Mouse (Mus musculus) frontal cortex, postnatal 10 days (tissue): ENCODE measurements around the gene Lce1a2.
"Not testable (repeated sequence)": the region's sequence is repeated elsewhere in the genome, so short reads cannot be mapped to it uniquely, and the experiment has no call there.

Experiments
- DNase-seq, 2 experiments: peaks; one replicate each; pipeline ENCODE4 v3.0.0; 2022; ENCODE audit warnings: low spot score in 2 of 2, mixed read lengths in 1 of 2

Gene Lce1a2

DNA sequence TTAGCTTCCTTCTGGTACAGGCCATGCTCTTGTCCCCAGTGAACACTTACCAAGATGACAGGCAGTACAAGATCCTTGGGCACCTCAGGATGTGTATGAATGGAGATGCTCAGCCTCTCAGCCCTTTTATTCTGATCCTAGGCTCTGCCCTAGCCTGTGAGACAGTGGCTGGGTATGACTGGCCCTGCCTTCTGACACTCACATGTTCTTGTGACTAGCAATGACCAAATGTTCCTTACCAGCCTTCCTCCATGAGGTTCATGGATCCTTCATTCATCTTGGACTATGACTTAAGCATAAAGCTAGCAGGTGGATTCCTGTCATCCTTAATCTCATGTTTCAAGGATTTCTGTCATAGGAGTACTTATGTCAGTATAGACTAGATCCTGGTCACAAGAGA lies at the start of gene Lce1a2:
TSS of gene Lce1a2 (minus strand) at position 101 of the 400 bp plus-strand sequence.
- no peak for DNase-seq

DNA sequence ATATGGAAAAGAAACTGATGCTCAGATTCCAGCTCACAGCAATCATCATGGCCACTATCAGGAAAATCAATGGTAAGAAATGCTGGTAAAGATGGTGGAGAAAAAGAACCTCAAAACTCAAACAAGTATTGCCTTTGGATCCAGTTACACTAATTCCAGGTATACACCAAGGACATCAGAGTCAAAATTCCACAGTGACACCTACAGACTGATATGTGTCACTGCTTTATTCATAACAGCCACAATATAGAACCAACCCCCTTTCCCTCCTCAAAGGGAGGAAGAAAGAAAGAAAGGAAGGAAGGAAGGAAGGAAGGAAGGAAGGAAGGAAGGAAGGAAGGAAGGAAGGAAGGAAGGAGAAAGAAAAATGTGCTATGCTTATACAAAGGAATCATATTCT lies 45.0 kb upstream of the Lce1a2 start:
- DNase-seq, result no peak

DNA sequence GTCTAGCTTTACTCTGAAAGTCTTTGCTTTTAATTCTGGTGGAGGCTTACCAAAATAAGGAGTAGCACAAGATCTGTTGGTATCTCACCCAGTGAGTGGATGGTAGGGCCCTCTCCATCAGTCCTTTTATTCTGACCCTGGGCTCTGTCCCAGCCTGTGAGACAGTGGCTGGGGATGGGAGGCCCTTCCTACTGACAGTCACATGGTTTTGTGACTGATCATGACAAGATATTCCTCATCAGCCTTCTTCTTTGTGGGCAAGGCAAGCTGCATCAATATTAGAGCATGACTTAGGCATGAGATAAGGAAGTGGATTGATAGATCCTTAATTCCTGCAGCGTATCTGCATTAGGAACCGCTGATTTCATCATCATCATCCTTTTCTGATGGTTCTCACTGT lies 38.9 kb upstream of the Lce1a2 start, which contains the start of gene Lce1e:
TSS of gene Lce1e (minus strand) at position 101 of the 400 bp plus-strand sequence.
- DNase-seq, result no peak

DNA sequence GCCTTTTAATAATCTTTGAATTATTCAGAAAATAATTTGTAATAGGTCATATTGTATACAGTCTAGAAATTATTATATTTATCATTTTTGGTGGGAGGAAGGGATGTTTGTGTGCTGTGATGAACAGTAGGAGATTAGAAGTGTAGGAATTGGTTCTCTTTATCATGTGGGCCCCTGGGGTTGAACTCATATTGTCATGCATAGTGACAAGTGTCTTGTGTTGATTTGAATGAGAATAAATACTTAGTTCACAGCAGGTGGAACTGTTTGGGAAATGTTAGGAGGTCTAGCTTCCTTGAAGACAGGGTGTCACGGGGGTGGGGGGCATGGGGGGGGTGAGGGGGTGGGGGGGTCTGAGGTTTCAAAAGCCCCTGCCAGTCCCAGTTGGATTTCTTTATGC lies 24.5 kb upstream of the Lce1a2 start:
- no peak for DNase-seq

DNA sequence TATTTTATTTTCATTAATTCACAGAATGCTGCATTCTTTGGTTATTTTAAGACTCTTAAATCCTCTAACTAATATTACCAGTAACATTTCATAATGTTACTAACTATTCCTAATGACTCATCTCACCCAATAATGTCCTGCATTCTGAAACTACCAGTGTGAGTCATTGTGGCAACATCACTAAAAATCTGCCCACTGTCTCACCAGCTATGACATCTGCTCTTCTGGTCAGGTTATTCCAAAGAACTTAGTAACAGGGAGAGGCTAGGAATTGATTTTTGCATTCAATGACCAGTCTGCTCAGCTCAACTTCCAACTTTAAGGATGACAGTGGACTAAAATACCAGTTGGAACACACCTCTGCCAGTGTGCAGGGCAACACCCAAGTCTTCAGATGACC lies 21.6 kb upstream of the Lce1a2 start:
- no peak for DNase-seq

DNA sequence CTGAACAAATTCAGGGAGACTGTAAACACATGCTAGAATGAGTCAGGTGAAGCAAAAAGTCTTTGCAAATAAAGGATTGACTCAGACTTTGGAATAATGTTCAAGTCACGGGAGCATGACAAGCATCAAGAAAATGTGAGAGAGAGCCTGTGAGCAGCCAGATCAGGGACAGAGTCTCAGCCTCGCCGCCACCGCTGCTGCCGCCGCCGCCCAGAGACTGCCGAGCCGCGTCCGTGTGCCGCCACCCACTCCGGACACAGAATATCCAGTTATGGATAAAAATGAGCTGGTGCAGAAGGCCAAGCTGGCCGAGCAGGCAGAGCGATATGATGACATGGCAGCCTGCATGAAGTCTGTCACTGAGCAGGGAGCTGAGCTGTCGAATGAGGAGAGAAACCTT lies 19.0 kb upstream of the Lce1a2 start:
- not testable (repeated sequence) for DNase-seq

DNA sequence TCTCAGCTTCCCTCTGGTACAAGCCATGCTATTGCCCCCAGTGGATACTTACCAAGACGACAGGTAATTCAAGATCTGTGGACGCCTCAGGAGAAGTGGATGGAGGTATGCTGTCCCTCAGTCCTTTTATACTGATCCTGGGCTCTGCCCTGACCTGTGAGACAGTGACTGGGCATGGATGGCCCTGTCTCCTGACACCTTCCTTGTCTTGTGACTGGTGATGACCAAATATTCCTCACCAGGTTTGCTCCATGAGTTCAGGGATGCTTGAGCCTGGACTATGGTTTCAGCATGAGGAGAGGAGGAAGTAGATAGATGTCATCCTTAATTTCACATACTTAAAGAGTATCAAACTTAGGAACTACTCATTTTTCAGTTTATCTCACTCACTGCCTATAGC lies 17.0 kb upstream of the Lce1a2 start, which contains the start of gene Lce1d:
TSS of gene Lce1d (minus strand) at position 101 of the 400 bp plus-strand sequence.
- DNase-seq, result no peak

DNA sequence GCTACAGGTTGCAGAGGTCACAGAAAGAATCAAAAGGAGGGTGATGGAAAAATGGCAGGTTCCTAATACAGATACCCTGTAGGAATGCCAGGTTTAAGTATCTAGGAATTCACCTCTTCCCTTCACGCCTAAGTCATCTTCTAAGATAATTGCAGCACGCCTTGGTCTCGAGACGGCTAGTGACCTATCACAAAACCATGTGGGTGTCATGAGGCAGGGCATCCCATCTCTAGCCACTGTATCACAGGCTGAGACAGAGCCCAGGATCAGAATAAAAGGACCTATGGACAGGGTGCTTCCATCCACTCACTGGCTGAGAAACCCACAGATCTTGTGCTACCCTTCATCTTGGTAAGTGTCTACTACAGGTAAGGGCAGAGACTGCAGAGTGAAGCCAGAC lies 8.8 kb upstream of the Lce1a2 start, which contains the start of gene Lce1c:
TSS of gene Lce1c (plus strand) at position 301 of the 400 bp plus-strand sequence.
- no peak for DNase-seq

DNA sequence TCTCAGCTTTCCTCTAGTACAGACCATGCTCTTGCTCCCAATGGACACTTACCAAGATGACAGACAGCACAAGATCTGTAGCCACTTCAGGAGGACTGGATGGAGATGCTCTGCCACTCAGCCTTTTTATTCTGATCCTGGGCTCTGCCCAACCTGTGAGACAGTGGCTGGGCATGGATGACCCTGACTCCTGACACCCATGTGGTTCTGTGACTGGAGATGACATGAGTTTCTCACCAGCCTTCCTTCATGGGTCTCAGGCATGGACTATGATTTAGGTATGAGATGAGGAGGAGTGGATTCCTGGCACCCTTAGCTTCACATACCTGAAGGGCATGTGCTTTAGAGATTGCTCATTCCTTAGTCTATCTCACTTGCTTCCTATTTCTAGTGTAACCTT lies 13.3 kb downstream of the Lce1a2 start, which contains the start of gene Lce1b:
TSS of gene Lce1b (minus strand) at position 101 of the 400 bp plus-strand sequence.
- no peak for DNase-seq

DNA sequence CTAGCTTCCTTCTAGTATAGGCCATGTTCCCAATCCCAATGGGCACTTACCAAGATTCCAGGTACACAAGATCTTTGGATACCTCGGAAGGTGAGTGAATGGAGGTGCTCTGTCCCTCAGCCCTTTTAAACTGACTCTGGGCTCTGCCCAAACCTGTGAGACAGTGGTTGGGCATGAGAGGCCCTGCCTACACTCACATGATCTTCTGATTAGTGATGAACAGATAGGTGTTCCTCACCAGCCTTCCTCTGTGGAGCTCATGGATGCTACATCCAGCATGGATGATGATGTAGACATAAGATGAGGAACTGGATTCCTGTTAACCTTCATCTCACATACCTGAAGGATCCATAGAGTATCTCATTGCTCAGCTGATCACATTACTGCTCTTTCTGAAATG lies 21.9 kb downstream of the Lce1a2 start, which contains the start of gene Lce1a1:
TSS of gene Lce1a1 (minus strand) at position 101 of the 400 bp plus-strand sequence.
- no peak for DNase-seq

DNA sequence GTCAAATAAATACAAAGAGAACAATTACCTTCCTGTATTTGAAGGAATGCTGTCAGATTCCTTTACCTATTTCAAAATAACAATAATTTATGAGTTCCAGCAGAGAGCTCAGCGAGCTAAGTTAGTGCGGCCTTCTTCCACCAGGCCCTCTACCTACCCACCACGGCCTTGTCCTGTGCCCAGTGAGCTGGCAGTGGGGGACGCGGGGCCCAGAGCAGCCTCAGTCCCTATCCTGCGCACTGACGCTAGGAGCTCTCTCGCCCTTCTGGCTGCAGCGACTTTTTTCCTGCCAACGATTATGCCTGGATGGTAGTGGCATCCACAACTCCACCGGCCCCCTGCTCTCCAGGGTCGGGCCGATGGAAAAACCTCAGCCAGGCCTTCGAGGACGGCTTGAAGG lies 30.3 kb downstream of the Lce1a2 start:
- DNase-seq, result no peak

DNA sequence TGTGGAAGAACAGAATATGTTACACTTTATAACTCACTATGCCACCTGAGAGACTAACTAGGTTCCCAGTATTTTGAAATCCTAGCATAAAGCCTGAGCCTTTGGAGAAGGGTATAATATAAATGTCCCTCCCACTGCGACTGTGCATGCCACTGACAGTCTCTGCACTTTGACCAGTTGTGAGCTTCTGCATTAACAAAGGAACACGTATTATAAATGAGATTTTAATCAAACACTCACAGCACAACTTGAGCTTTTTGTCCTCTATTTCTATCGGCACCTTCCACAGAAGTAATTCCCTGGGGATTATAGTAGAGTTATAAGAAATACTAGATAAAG lies 31.5 kb downstream of the Lce1a2 start:
- DNase-seq, result no peak

DNA sequence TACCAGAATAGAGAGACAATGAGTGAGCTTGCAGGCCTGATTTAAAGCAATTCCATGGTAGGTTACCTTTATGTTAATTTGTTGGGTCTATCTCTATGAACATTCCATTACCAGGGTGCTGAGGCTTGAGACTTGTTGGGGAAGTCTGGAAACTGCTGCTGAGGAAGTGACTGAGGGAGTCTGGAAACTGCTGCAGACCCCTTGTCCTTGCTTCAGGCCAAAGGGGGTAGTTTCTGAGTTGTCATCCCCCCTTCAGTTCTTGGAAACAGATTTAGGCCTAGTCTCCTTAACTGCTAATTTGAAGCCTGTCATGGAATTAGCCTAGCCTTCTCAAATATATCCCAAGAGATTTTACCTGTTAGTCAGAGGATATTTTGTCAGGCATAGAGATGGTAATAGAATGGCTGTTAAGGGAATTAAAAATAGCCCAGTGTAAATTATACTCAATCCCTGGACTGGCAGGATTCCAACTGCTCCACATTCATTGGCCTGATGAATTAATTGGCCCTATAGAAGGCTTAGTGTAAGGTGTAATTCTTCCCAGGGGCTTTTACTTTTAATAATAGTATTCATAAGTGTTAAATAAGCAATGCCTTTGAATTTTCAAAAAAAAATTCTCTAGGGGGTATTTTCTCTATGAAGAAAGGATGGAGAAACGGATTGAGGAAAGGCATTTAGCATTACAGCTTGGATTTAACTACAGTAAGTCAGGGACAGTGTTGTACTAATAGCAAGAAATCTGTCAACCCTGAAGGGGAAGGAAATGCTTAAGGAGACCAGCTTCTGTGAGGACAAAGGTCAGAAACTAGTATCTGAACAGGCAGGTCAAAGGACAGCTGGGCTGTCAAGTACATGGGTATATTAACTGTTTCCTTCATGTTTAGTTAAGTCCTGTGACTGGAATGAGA lies 32.1 kb downstream of the Lce1a2 start:
- no peak for DNase-seq

DNA sequence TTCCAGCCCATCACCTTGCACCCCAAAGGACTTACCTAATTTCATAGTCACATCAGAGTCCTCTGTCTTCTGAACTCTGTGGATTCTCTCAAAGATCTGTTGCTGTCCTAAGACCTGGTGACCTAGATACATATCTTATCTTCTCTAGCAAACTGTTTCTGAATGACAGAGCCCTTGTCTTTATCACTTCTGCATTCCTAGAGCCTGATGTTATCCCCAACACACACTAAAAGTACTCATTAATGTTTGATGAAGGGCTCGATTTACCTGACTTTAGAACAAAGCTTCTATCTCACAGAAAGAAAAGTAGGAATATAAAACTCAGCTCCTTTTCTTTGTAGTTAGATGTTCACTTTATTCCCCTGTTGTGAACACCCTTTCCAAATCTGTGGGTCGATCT lies 48.6 kb downstream of the Lce1a2 start, which contains the start of gene Lce6a:
TSS of gene Lce6a (minus strand) at position 101 of the 400 bp plus-strand sequence.
- no peak for DNase-seq
